Mouse (Mus musculus): Measurements from ENCODE around the gene Bri3. TPM values are rescaled to one million over a fixed set of nuclear protein-coding genes. Genes with fewer than 3 reads are reported as not detected.

Bri3 gene
- 59.6 TPM for polyA plus RNA-seq (2014; fragmentation: Illumina TruSeq; extraction: RNeasy Lipid Tissue Mini Kit (QIAGEN cat#74804); ENCODE audit: low read depth, low replicate concordance)

GRCm38 (mm10) chr5:144243901-144244487 lies at the start of gene Bri3:
Bri3 (plus strand) TSS chr5:144244437.

GRCm38 (mm10) chr5:144223503-144223862 lies 20.8 kb upstream of the Bri3 start, which contains the start of gene Tecpr1:
Tecpr1 (minus strand) TSS chr5:144223615.

GRCm38 (mm10) chr5:144357881-144358591 lies 113.8 kb downstream of the Bri3 start, which contains the start of gene Baiap2l1:
Baiap2l1 (minus strand) TSS chr5:144358112.

Other genes with a start within 250 kb of the Bri3 start
- 67.6 TPM for gene Ccz1, start 229.6 kb upstream of the Bri3 start, polyA plus RNA-seq (2014; fragmentation: Illumina TruSeq; extraction: RNeasy Lipid Tissue Mini Kit (QIAGEN cat#74804); ENCODE audit: low read depth, low replicate concordance)
- not detected for gene Ocm, start 217.8 kb upstream of the Bri3 start, polyA plus RNA-seq (2014; fragmentation: Illumina TruSeq; extraction: RNeasy Lipid Tissue Mini Kit (QIAGEN cat#74804); ENCODE audit: low read depth, low replicate concordance)
- 2.9 TPM for gene Lmtk2, start 144.0 kb upstream of the Bri3 start, polyA plus RNA-seq (2014; fragmentation: Illumina TruSeq; extraction: RNeasy Lipid Tissue Mini Kit (QIAGEN cat#74804); ENCODE audit: low read depth, low replicate concordance)
- gene Bhlha15, start 54.2 kb upstream of the Bri3 start, polyA plus RNA-seq (2014; fragmentation: Illumina TruSeq; extraction: RNeasy Lipid Tissue Mini Kit (QIAGEN cat#74804); ENCODE audit: low read depth, low replicate concordance): not detected
- gene Tecpr1, start 20.8 kb upstream of the Bri3 start, polyA plus RNA-seq (2014; fragmentation: Illumina TruSeq; extraction: RNeasy Lipid Tissue Mini Kit (QIAGEN cat#74804); ENCODE audit: low read depth, low replicate concordance): 0.56 TPM
- gene Baiap2l1, start 113.7 kb downstream of the Bri3 start, polyA plus RNA-seq (2014; fragmentation: Illumina TruSeq; extraction: RNeasy Lipid Tissue Mini Kit (QIAGEN cat#74804); ENCODE audit: low read depth, low replicate concordance): 19.8 TPM